Mouse (Mus musculus) testis, adult 2 months (tissue): Measurements from ENCODE around the gene Ccnl1.

ENCODE experiments used
- CTCF ChIP-seq: fragments of 200-500 bp; IDR thresholded peaks from 2 replicates; pipeline ENCODE4 v1.5.1; 2012; ENCODE audit warnings: low read depth, mild to moderate bottlenecking, inconsistent platforms, low read length, moderate library complexity; ENCODE audit not compliant: control insufficient read depth, insufficient read depth, insufficient replicate concordance
- POLR2A ChIP-seq: fragments of 200-500 bp; IDR thresholded peaks from 2 replicates; pipeline ENCODE4 v1.6.1; 2012; ENCODE audit warnings: low read depth, mild to moderate bottlenecking, inconsistent platforms, low read length, moderate library complexity; ENCODE audit not compliant: control insufficient read depth

DNA sequence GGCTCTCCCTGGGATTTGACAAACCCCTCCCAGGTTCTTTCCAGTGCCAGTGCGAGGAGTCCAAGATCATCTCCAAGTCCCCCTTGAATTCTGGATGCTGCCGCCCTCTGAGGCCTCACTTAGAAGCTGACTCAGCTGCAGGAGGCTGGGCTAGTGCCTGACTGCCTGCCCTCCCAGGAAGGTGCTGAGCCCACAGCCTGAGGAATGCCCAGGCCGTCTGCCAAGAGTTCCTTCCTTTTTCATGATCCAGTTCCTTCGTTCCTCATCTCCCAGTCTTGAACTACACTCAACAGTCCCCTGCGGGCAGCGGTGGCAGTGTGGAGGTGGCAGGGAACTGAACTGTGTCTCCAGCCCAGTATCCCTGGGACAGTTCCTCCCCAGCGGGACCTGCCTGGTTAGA lies 30.4 kb downstream of the Ccnl1 start:
- no peak for TF ChIP-seq CTCF
- no peak for TF ChIP-seq POLR2A
